Mouse (Mus musculus): ENCODE data around the gene Gm17359. TPM values are rescaled to one million over a fixed set of nuclear protein-coding genes. Genes with fewer than 3 reads are reported as not detected.
A peak's percentile ranks its signal among the peaks of the same experiment; 100 is the strongest.

Gene Gm17359
- 0.22 TPM in 1 of 2 replicates, not detected in the other for polyA plus RNA-seq (2015; fragmentation: Nextera tagmentation; extraction: Ambion mirVana)

DNA sequence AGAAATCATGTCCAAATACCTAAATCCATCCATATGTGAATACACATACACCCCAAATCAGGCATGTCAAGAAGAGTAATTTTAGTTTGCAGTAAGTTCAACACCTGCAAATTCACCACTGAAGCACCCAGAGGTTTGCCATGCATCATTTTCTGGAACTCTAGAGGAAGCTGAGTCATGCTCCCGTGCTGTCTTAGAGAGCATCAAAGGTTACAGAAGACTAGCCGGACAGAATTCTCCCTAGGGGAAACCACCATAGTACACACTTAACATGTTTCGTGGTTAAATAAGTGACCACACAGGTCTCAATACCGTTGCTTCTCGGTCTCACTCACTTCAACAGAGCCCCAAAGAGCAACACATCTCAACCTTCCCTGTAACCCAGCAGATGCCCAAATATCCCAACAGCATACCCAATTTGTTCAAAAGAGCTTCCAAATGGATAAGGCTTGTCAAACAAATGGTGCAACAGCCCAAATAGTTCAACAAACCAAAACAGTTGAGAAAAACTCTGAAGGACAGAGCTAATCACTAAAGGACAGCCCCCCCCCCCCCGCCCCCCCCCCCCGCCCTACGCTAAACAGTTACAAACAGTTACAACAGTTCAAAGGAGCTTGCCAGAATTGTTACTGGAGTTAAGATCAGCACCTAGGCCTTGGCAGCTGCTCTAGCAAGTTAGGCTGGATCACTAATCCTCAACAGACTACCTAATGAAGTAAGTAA, at the start of gene Gm17359:
TSS of gene Gm17359 (plus strand) at position 618 of the 723 bp plus-strand sequence.
- H3K4me1 ChIP-seq (replicated peaks) = no peaks in the 10 kb centered on the region
- 71% methylated on average over 7 of the region's 8 CpGs for WGBS
- no peak within 1 kb of the TSS for H3K9ac ChIP-seq
- H3K27ac ChIP-seq = no peak within 1 kb of the TSS
- H3K4me3 ChIP-seq = no peak within 1 kb of the TSS
- no peaks in the 10 kb centered on the region for H3K27me3 ChIP-seq
- no peaks in the 10 kb centered on the region for H3K36me3 ChIP-seq
- no peaks in the 10 kb centered on the region for H3K9me3 ChIP-seq
- no peak for ATAC-seq (ENCODE audit: low FRiP score)
- no peak within 1 kb of the TSS for H3K4me2 ChIP-seq

- peak overlapping the region; percentile 97 for H3K9ac ChIP-seq
- peak overlapping the region; percentile 95 for H3K4me3 ChIP-seq
- peaks cover 9% of the 10 kb centered on the region; the same call in 1 of the 2 replicates for H3K27me3 ChIP-seq
- H3K4me2 ChIP-seq = peak overlapping the region; percentile 96
- peak; percentile 98 for ATAC-seq (ENCODE audit: low FRiP score)
- H3K9me3 ChIP-seq = no peaks in the 10 kb centered on the region
- peaks cover 43% of the 10 kb centered on the region for H3K4me1 ChIP-seq (replicated peaks)
- WGBS = under 1% methylated on average over 53 of the region's 60 CpGs
- H3K36me3 ChIP-seq = no peaks in the 10 kb centered on the region
- H3K27ac ChIP-seq = peak overlapping the region; percentile 97
Observed at GRCm38 (mm10) chr3:79287108-79287576, 49.3 kb upstream of the Gm17359 start.

- H3K27ac ChIP-seq = peak overlapping the region; percentile 97
- H3K9me3 ChIP-seq = no peaks in the 10 kb centered on the region
- peaks cover 9% of the 10 kb centered on the region; the same call in 1 of the 2 replicates for H3K27me3 ChIP-seq
- peak overlapping the region; percentile 96 for H3K4me2 ChIP-seq
- ATAC-seq (ENCODE audit: low FRiP score) = no peak; the same call in 1 of the 2 replicates
- H3K36me3 ChIP-seq = no peaks in the 10 kb centered on the region
- H3K4me1 ChIP-seq (replicated peaks) = peaks cover 37% of the 10 kb centered on the region
- WGBS = 19% methylated on average over 17 of the region's 17 CpGs
- H3K4me3 ChIP-seq = peak overlapping the region; percentile 95
- peak overlapping the region; percentile 97 for H3K9ac ChIP-seq
Observed at GRCm38 (mm10) chr3:79287699-79288458, 48.6 kb upstream of the Gm17359 start.

DNA sequence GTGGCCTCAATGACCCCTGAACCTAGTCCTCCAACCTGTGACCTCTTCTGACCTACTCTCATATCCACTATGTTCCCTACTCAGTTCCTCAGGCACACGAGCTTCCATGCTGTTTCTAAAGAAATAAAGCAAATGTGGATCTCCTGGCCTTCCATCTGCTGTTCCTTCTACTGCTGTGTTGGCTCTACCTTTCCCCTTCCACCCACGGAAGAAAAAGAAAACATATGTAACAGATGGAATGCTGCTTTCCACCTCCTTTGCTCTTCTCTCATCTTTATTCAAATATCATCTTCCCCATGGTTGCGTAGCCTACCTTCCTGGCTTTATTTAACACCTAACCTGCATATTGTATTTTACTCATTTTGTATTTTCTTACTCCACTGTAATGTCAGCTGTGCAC, 47.4 kb upstream of the Gm17359 start:
- H3K4me3 ChIP-seq = no peak overlapping the region
- H3K27me3 ChIP-seq = peaks cover 9% of the 10 kb centered on the region; the same call in 1 of the 2 replicates
- H3K36me3 ChIP-seq = no peaks in the 10 kb centered on the region
- H3K9me3 ChIP-seq = no peaks in the 10 kb centered on the region
- 72% methylated on average over 3 of the region's 3 CpGs for WGBS
- ATAC-seq (ENCODE audit: low FRiP score) = no peak
- H3K4me2 ChIP-seq = no peak overlapping the region
- no peak overlapping the region for H3K9ac ChIP-seq
- H3K27ac ChIP-seq = no peak overlapping the region
- peaks cover 26% of the 10 kb centered on the region for H3K4me1 ChIP-seq (replicated peaks)

DNA sequence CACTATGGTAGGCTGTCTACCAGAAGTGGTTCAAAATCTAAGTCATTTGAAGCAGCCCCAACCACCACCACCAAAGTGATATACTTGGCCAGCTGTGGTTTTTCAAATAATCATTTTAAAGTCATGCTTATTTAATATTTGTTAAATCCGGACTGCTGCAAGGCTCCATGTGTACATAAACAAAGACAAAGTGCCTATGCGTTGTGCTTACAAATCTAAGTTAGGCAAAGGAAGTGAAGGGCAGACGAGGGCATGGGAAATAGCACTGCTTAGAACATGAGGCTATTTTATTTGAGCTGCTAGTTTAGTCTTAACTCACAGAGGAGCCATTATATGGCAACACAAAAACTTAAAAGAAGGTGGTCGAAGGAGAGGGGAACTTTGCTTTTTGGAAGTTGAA, 43.4 kb upstream of the Gm17359 start:
- 69% methylated on average over 4 of the region's 4 CpGs for WGBS
- ATAC-seq (ENCODE audit: low FRiP score) = no peak
- Histone ChIP-seq H3K27me3 (peaks cover 9% of the 10 kb centered on the region; the same call in 1 of the 2 replicates), H3K4me3 (no peak overlapping the region), H3K36me3 (no peaks in the 10 kb centered on the region), H3K9me3 (no peaks in the 10 kb centered on the region), H3K4me1 (replicated peaks) (peaks cover 2% of the 10 kb centered on the region), H3K9ac (no peak overlapping the region), H3K4me2 (no peak overlapping the region), H3K27ac (no peak overlapping the region)

GRCm38 (mm10) chr3:79294701-79295100, 41.8 kb upstream of the Gm17359 start:
- Histone ChIP-seq H3K9me3 (no peaks in the 10 kb centered on the region), H3K27ac (no peak overlapping the region), H3K9ac (no peak overlapping the region), H3K4me1 (replicated peaks) (no peaks in the 10 kb centered on the region), H3K4me3 (no peak overlapping the region), H3K27me3 (no peaks in the 10 kb centered on the region), H3K4me2 (no peak overlapping the region), H3K36me3 (no peaks in the 10 kb centered on the region)
- no peak for ATAC-seq (ENCODE audit: low FRiP score)
- WGBS = 95% methylated on average over 3 of the region's 3 CpGs

GRCm38 (mm10) chr3:79296049-79296448, 40.4 kb upstream of the Gm17359 start:
- no peak for ATAC-seq (ENCODE audit: low FRiP score)
- Histone ChIP-seq H3K4me1 (replicated peaks) (no peaks in the 10 kb centered on the region), H3K9me3 (no peaks in the 10 kb centered on the region), H3K9ac (no peak overlapping the region), H3K4me3 (no peak overlapping the region), H3K27me3 (no peaks in the 10 kb centered on the region), H3K27ac (no peak overlapping the region), H3K4me2 (no peak overlapping the region), H3K36me3 (no peaks in the 10 kb centered on the region)
- 69% methylated on average over 5 of the region's 5 CpGs for WGBS

GRCm38 (mm10) chr3:79296586-79296985, 39.9 kb upstream of the Gm17359 start:
- Histone ChIP-seq H3K9me3 (no peaks in the 10 kb centered on the region), H3K9ac (no peak overlapping the region), H3K4me3 (no peak overlapping the region), H3K27ac (no peak overlapping the region), H3K4me2 (no peak overlapping the region), H3K36me3 (no peaks in the 10 kb centered on the region), H3K27me3 (no peaks in the 10 kb centered on the region), H3K4me1 (replicated peaks) (no peaks in the 10 kb centered on the region)
- ATAC-seq (ENCODE audit: low FRiP score) = no peak
- WGBS = 88% methylated on average over 3 of the region's 3 CpGs

DNA sequence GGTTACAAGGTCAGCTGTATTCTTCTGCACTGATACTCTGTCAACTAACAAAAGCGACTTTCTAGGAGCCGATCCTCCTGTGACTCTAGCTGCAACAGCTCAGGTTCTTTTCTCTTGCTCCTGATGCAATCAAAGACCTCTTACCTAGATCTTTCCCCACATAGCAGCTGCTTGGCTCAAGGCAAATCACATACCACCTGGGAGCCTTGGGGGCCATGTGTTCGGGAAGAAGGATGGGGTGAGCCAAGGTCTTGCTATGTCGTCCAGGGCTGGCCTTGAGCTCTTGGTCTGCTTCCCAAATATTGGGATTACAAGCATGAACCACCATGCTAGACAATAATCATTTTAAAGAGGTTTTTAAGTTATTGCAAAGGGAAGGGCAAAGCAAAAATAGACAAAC, 39.2 kb upstream of the Gm17359 start:
- no peaks in the 10 kb centered on the region for H3K9me3 ChIP-seq
- H3K4me1 ChIP-seq (replicated peaks) = no peaks in the 10 kb centered on the region
- H3K27ac ChIP-seq = no peak overlapping the region
- ATAC-seq (ENCODE audit: low FRiP score) = no peak
- H3K27me3 ChIP-seq = no peaks in the 10 kb centered on the region
- no peak overlapping the region for H3K4me3 ChIP-seq
- H3K4me2 ChIP-seq = no peak overlapping the region
- WGBS = 96% methylated on average over 4 of the region's 4 CpGs
- H3K36me3 ChIP-seq = no peaks in the 10 kb centered on the region
- no peak overlapping the region for H3K9ac ChIP-seq

DNA sequence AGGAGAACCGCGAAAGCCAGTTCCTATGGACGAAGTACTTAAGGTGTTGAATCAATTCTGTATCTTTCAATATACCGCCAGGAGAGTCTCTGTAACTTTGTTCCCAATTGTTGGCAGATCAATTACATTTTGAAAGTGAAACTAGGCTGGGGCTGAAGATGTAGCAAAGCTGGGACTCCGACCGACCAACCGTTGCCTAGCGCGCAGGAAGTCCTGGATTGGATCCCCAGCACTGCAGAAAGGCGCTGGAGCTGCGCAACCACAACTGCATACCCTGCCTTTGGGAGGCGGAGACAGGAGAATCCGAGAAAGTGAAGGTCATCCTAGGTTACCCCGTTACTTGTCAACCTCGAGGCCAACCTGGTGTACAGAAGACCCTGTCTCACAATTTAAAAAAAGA, 37.1 kb upstream of the Gm17359 start:
- Histone ChIP-seq H3K4me3 (no peak overlapping the region), H3K4me1 (replicated peaks) (no peaks in the 10 kb centered on the region), H3K27ac (no peak overlapping the region), H3K4me2 (no peak overlapping the region), H3K27me3 (no peaks in the 10 kb centered on the region), H3K9ac (no peak overlapping the region), H3K36me3 (no peaks in the 10 kb centered on the region), H3K9me3 (no peaks in the 10 kb centered on the region)
- ATAC-seq (ENCODE audit: low FRiP score) = no peak
- 87% methylated on average over 15 of the region's 15 CpGs for whole genome bisulfite sequencing

GRCm38 (mm10) chr3:79308605-79309004, 27.9 kb upstream of the Gm17359 start:
- Histone ChIP-seq H3K27me3 (no peaks in the 10 kb centered on the region), H3K4me2 (no peak overlapping the region), H3K4me1 (replicated peaks) (no peaks in the 10 kb centered on the region), H3K27ac (no peak overlapping the region), H3K4me3 (no peak overlapping the region), H3K36me3 (no peaks in the 10 kb centered on the region), H3K9ac (no peak overlapping the region), H3K9me3 (no peaks in the 10 kb centered on the region)
- ATAC-seq (ENCODE audit: low FRiP score) = no peak
- 90% methylated on average over 4 of the region's 4 CpGs for WGBS

DNA sequence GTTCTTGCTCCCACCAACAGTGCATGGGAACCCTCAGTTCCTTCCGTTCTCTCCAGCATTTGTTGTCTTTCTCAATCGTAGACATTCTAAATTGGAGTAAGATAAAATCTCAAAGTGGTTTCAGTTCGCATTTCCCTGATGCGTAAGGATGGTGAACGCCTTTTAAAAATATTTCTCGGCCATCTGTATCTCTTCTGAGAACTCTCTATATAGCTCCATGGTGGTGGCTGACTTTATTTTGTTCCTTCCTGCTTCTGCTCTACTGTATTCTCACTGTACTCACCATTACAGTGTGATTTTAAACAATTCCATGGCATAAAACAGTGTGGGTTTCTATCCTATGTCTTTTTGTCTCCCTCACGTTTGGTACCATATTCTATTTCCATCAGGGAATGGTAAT, 26.3 kb upstream of the Gm17359 start:
- whole genome bisulfite sequencing = 87% methylated on average over 7 of the region's 7 CpGs
- no peak for ATAC-seq (ENCODE audit: low FRiP score)
- Histone ChIP-seq H3K36me3 (no peaks in the 10 kb centered on the region), H3K27ac (no peak overlapping the region), H3K4me1 (replicated peaks) (peaks cover 10% of the 10 kb centered on the region), H3K4me2 (no peak overlapping the region), H3K9ac (no peak overlapping the region), H3K27me3 (no peaks in the 10 kb centered on the region), H3K4me3 (no peak overlapping the region), H3K9me3 (no peaks in the 10 kb centered on the region)
